Mouse (Mus musculus): ENCODE measurements at regions not wholly inside any gene's neighbourhood (a gene's known extent, or its start where the extent isn't known, plus 50 kb on each side); places are given as distances from the start of the nearest gene placed in this dataset.

DNA sequence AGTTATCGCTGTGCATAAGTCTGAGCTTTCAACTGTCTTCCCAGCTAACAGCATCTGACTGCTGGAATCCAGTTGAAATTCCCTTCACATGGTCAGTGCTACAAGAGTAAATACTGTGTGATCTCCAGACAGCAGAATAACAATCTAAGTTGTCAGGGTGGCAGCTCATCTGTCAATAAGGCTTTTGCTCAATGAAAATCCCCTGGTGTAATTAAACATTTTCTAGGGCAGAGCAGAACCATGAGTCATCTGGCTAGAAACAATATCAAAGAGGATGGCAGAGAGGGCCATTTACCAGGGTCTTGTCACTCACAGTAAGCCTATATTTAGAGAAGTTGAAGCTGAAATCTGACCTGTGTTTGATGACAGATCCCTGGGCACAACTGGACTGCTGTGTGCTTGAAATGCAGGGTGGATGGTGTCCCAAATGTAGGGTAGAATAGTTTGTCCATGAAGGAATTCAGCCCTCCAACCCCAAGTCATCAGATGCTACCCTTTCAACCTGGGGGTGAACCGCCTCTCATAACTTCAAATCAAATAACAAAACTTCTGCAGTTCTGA, 675.8 kb upstream of the Acvr2a start:
- TF ChIP-seq USF1 (IDR thresholded peaks at IDR 0.05; ENCODE audit: low read depth) = no peak
- TF ChIP-seq POLR2A (IDR thresholded peaks at IDR 0.05; ENCODE audit: insufficient read length, low read depth) = no peak
- TF ChIP-seq TCF12 (IDR thresholded peaks at IDR 0.05; ENCODE audit: insufficient read depth, poor library complexity, severe bottlenecking) = no peak
- TF ChIP-seq SRF (IDR thresholded peaks at IDR 0.05; ENCODE audit: control insufficient read depth, insufficient read length, low read depth) = no peak
- TF ChIP-seq E2F4 (IDR thresholded peaks at IDR 0.05; ENCODE audit: insufficient read depth) = no peak
- no peak for TF ChIP-seq MAX (IDR thresholded peaks at IDR 0.05; ENCODE audit: low read depth)
- no peak for TF ChIP-seq REST (IDR thresholded peaks at IDR 0.05; ENCODE audit: insufficient read depth, insufficient read length)
- no peak for TF ChIP-seq CEBPB (IDR thresholded peaks at IDR 0.05; ENCODE audit: insufficient read depth, poor library complexity, severe bottlenecking)
